Mouse (Mus musculus): ENCODE data around the gene Serhl. TPM values are rescaled to one million over a fixed set of nuclear protein-coding genes. Genes with fewer than 3 reads are reported as not detected.

Serhl gene
- polyA plus RNA-seq, 1 experiment from 2014 or later = 58.9 TPM

DNA sequence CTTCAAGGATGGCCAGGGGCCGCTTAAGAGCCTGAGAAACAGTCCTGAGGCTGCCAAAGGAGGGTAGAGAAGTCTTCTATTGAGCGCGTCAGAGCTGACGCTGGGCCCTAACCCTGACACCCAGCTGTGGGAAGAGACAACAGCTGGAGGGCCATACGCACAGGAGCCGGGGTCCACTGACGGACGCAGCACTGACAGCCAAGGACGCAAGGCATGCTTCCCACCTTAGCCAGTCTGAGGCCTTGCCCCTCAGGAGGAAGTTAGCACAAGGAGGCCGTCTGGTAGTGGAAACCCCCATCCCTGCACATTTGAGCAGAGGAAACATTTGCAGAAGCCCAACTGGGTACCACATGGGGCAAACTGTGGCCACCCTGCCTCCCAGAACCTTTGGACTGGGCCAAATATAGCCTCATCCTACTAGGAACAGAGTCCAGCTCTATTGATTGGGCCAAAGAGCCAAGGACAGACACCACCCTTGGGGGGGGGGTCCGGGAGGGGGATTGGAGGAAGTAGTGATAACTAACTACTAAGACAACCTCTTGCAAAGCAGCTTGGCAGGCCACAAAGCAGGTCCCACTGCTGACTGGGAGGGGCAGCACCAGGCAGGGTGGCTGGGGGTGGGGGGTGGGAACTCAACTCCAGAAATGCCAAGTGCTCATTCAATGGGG is 73.6 kb downstream of the Serhl start:
- no peaks in the 10 kb centered on the region for H3K9me3 ChIP-seq (ENCODE audit: control insufficient read depth, low read depth, low read length)
- H3K27ac ChIP-seq (ENCODE audit: low read length) = no peak overlapping the region
- H3K4me1 ChIP-seq (ENCODE audit: control insufficient read depth, insufficient read depth, low read length) = 0 out of 2 replicates have a peak, but pooled peaks cover 6% of the 10 kb centered on the region
- H3K4me3 ChIP-seq (ENCODE audit: low read depth, low read length) = no peak overlapping the region
- H3K27me3 ChIP-seq (ENCODE audit: control insufficient read depth, insufficient read depth, low read length) = no peaks in the 10 kb centered on the region
- peaks cover 27% of the 10 kb centered on the region for H3K36me3 ChIP-seq (ENCODE audit: control insufficient read depth, insufficient read depth, low read length)
- no peak overlapping the region for H3K9ac ChIP-seq (replicated peaks; ENCODE audit: low read depth, low read length)
- ATAC-seq (ENCODE audit: insufficient number of reproducible peaks, insufficient read depth, low FRiP score, low read depth) = no peak
- WGBS = 89% methylated on average over 11 of the region's 11 CpGs
- H3K4me2 ChIP-seq (replicated peaks; ENCODE audit: low read depth, low read length) = no peak overlapping the region

DNA sequence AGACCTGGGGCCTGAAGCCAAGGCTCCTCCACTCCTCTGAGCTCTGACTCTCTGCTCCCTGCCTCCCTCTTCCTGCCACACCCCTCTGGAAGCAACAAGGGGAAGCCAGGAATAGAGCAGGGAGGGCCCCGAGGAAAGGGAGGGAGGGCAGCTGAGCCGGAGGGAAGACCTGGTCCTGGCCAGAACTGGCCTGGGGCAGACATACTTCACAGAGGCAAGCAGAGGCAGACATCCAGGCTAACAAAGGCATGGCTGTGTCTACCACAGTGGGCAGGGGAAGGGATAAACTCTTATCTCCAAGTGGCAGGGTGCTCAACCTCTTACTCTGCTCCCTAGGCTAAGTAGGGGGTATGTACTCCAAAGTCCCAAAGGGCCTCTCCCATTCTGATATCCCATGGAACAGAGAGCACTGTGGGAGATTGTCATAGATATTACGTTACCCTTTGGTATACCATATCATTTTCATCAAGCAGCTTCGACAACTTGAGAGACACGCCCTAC is 75.7 kb downstream of the Serhl start:
- Histone ChIP-seq H3K27me3 (ENCODE audit: control insufficient read depth, insufficient read depth, low read length) (no peaks in the 10 kb centered on the region), H3K4me2 (replicated peaks; ENCODE audit: low read depth, low read length) (no peak overlapping the region), H3K9me3 (ENCODE audit: control insufficient read depth, low read depth, low read length) (no peaks in the 10 kb centered on the region), H3K9ac (replicated peaks; ENCODE audit: low read depth, low read length) (no peak overlapping the region), H3K27ac (ENCODE audit: low read length) (peak overlapping the region; percentile 52; the same call in 1 of the 2 replicates), H3K36me3 (ENCODE audit: control insufficient read depth, insufficient read depth, low read length) (peaks cover 15% of the 10 kb centered on the region; the same call in 1 of the 2 replicates), H3K4me1 (ENCODE audit: control insufficient read depth, insufficient read depth, low read length) (peaks cover 13% of the 10 kb centered on the region), H3K4me3 (ENCODE audit: low read depth, low read length) (no peak overlapping the region)
- ATAC-seq (ENCODE audit: insufficient number of reproducible peaks, insufficient read depth, low FRiP score, low read depth) = peak; percentile 28; the same call in 1 of the 2 replicates
- WGBS = 57% methylated on average over 4 of the region's 5 CpGs

DNA sequence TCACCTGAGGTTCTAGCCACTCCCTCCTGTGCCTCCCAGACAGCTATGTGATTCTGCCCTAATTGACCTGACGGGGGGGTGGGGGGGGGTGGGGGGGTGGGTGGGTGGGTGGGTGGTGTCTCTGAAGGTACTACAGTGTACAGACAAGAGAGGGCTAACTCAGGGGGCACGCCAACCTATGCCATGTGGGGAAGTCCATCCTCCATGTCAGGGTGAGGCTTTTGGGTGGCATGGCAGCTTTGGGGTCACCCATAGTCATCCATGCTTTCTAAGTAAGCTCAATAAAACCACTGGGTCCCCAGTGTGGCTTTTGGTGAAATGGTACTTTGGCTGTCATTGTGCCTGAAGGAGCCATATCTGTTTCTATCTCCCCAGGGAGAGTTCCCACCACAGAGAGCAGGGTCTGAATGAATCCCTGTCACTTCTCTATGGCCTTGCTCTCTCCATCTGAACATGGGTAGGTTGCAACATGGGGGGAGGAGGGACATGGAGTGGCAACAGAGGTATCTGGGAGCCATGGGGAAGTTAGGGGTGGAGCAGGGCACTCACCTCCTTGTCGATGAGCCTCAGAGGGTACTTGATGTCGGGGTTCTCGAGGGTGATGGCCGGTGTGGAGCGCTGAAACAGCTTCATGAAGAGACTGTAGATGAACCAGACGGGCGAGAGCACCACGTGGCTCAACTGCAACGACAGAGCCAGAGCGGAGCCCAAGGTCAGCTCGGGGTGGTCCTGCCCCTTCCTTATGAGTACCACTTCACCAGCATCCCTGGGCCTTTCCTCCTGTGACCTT is 76.4 kb downstream of the Serhl start:
- Histone ChIP-seq H3K4me1 (ENCODE audit: control insufficient read depth, insufficient read depth, low read length) (peaks cover 20% of the 10 kb centered on the region), H3K4me2 (replicated peaks; ENCODE audit: low read depth, low read length) (no peak overlapping the region), H3K4me3 (ENCODE audit: low read depth, low read length) (no peak overlapping the region), H3K27ac (ENCODE audit: low read length) (no peak overlapping the region; the same call in 1 of the 2 replicates), H3K9ac (replicated peaks; ENCODE audit: low read depth, low read length) (no peak overlapping the region), H3K36me3 (ENCODE audit: control insufficient read depth, insufficient read depth, low read length) (peaks cover 9% of the 10 kb centered on the region; the same call in 1 of the 2 replicates), H3K27me3 (ENCODE audit: control insufficient read depth, insufficient read depth, low read length) (no peaks in the 10 kb centered on the region), H3K9me3 (ENCODE audit: control insufficient read depth, low read depth, low read length) (no peaks in the 10 kb centered on the region)
- WGBS = 80% methylated on average over 13 of the region's 13 CpGs
- no peak for ATAC-seq (ENCODE audit: insufficient number of reproducible peaks, insufficient read depth, low FRiP score, low read depth)

Other genes starting within 250 kb of the Serhl start
- 15.0 and 15.5 TPM in 2 replicates for gene Tcf20, start 101.6 kb upstream of the Serhl start, polyA plus RNA-seq (2014; fragmentation: Nextera tagmentation; extraction: Ambion mirVana)
- gene Nfam1, start 56.2 kb upstream of the Serhl start, polyA plus RNA-seq (2014; fragmentation: Nextera tagmentation; extraction: Ambion mirVana) = 2.5 and 2.8 TPM in 2 replicates
- gene Rrp7a, start 33.3 kb downstream of the Serhl start, polyA plus RNA-seq (2014; fragmentation: Nextera tagmentation; extraction: Ambion mirVana) = 45.9 and 49.3 TPM in 2 replicates
- 158 and 161 TPM in 2 replicates for gene Poldip3, start 59.9 kb downstream of the Serhl start, polyA plus RNA-seq (2014; fragmentation: Nextera tagmentation; extraction: Ambion mirVana)
- gene Cyb5r3, start 83.1 kb downstream of the Serhl start, polyA plus RNA-seq (2014; fragmentation: Nextera tagmentation; extraction: Ambion mirVana) = 207 and 214 TPM in 2 replicates
- 9.6 and 13.4 TPM in 2 replicates for gene A4galt, start 162.3 kb downstream of the Serhl start, polyA plus RNA-seq (2014; fragmentation: Nextera tagmentation; extraction: Ambion mirVana)

Data from stomach, embryonic 14.5 days (tissue).